Mouse (Mus musculus) cerebellum, adult (tissue): Measurements from ENCODE around the gene Ksr1.

Experiments
- ATAC-seq: cut with Nextera tagmentation; 2 replicates; pipeline ENCODE4 v1.9.2; 2017; ENCODE audit warnings: mild to moderate bottlenecking, moderate library complexity, mixed read lengths; ENCODE audit not compliant: insufficient number of reproducible peaks, low FRiP score, low TSS enrichment

Ksr1 gene

DNA sequence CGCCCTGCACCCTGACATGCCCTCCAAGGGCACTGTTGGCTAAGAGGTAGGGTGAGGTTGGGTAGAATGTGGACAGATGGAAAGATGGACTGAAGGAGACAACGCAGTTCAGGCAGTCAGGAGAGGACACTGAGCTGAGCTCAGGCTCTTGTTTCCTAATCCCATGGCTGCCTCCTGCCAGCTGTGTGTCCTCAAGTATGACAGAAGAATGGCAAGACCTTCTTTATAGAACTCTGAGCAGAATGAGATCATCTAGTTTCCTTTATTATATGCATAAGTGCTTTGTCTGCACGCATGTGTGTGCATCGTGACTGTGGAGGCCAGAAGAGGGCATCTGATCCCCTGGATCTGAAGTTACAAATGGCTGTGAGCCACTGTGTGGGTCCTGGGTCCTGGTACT, 72.6 kb downstream of the Ksr1 start:
- no peak for ATAC-seq

DNA sequence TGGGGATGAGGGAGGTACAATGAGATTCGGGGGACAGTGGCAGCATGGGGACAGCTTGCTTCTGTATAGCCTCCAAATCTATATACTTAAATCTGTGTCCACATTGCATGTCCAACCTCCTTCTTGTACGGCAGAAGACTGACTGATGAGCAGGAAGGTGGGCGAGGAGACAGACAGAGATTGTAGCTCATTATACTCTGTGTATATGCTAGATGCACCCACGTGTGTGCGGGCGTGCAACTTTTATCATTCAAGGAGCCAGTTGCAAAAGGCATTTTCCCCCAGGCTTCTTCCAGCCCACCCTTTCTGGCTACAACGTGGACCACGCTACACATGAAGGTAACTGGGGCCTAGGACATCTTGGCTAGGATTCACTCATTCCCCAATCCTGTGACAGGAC, 74.1 kb downstream of the Ksr1 start:
- ATAC-seq, result no peak

DNA sequence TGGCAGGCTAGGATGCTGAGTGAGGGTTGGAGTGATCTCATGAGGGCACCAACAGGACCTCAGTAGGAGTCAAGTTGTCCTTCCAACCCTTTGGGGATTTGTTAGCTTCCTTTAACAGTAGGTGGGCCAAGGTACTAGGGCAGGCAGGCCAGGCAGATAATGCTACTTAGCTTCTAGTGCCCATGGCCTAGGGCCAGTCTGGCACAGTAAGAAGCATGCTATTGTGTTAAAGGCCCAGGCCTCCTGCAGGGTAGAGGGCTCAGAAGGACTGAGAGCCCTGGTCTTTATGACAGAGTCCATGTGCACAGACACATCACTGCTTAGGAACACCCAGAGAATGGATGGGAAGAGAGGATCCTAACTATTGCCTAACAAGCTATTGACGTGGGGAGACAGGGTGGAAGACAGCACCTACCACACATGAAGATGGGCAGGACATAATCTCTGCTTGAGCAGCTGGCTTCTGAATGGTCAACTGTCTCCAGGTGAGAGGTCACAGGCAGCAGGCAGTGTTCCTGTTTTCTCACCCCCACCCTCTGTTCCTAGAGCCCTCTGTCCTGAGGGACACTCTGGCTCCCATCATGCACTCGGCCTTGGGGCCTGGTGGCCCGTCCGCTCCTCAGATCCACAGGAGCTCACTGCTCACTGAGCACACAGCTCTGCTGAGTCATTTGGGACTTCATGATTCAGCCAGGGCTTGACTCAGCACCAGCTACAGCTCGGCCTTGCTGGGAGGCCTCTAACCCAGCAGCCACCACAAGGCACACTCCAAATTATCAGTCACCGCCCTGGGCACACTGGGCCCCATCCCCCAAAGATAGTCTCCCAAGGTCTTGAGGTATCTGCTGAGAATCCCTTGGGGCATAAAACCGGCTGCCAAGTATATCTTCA, 74.9 kb downstream of the Ksr1 start:
- no peak for ATAC-seq

DNA sequence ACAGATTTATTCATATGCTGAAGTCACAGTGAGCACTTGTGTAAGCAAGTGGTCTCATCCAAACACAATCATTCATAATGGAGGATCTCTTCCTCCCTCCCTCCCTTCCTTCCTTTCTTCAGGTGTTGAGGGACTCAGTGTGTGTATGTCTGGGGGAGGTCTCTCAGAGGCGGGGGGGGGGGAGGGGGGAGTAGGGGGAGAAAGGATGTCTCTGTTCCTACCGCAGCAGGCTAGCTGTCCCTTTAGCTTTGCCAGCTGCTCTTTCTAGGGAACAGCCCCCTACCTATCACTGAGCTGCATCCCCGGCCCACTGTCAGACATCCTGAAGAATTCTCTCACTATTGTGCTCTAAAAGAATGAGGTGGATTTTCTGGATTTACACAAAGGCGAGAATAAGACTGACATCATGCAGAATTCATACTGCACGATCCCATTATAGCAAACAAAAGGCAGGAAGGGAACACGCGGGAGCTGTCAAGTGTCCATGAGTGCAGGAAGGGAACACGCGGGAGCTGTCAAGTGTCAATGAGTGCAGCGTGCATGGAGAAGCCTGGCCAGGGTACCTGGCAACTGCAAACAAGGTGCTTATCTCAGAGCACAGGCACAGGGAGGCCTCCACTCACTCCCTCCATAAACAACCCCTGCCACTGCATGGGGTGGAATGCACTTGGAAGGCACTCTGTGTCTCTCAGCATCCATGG, 76.6 kb downstream of the Ksr1 start:
- ATAC-seq, result no peak

DNA sequence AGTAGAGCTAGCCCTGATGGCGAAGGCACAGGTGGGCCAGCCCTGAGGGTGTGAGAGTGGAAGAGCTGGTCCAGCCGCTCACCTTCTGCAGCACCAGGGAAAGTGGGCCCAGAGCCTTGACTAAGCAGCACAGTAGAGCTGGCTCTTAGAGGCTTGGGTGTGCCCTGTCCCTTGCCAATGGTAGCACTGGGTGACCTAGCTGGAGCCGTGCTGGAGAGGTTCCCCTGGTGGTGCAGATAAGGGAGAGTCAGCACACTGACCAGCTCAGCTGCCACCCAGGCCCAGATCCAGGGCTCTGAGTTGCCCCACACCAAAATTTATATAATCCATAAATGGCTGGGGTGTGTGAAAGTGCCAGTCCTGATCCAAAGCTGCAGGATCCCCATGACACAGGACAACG, 79.0 kb downstream of the Ksr1 start:
- ATAC-seq, result no peak

DNA sequence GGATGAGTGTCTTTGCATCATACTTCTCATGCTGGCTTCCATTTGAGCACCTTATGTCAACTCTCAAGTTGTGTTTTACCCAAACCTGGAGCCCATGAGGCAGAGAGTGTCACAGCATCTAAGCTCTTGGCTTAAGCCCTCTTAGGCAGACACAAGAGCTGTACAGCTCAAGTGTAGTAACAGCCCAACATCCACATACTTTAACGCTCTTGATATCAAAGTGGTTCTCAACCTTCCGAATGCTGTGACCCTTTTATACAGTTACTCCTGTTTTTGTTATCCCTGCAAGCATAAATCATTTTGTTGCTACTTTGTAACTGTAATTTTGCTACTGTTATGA, 80.0 kb downstream of the Ksr1 start:
- ATAC-seq, result no peak

DNA sequence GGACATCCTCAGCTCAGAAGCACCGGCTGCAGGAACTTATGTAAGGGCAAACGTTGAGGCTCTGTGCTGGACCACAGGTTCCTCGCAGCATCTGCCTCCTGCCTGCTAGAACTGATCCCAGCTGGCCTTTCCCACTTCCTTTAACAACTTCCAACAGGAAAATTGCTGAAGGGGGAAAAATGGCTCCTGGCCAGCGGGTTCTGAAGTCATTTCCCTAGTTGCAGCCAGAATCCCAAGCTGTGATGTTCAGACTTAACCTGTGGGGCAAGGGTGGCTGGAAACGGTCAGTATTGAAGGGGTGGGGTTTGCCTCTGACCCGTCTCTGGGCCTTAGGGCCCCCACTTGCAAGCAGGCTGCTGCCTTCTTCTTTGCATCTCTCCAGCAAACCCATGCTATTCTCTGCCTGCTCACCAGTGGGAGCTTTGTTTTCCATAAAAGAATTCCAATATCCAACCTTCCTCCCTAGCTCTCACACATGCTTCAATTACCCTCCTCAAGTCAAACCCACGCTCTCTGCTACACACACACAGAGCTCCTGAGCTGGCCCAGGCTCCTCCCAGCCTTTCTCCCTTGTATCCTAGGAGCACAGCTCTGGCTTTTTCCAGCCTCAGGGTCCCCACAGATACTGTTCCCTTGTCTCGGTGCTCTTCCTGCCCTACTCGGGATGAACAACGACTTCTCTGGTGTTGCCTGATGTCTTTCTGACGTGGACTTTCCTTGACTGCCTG, 80.6 kb downstream of the Ksr1 start:
- no peak for ATAC-seq

DNA sequence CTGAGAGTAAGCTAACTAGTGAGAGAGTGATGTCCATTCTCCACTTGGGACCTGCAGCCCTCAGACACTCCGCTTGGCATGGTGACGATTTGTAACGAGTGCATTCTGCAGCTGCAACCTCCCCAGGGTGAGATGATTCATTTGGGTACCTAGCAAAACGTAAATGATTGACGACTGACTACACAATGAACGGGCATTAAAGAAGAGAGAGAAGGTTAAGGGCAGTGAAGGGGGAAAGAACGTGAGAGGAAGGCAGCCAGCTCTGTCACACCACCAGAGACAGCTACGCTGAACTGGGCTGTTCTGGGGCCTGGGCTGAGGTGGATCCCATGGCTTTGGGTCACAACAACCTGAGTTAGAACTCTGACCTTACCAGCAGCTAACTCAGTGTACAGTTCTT, 81.9 kb downstream of the Ksr1 start:
- ATAC-seq, result no peak

DNA sequence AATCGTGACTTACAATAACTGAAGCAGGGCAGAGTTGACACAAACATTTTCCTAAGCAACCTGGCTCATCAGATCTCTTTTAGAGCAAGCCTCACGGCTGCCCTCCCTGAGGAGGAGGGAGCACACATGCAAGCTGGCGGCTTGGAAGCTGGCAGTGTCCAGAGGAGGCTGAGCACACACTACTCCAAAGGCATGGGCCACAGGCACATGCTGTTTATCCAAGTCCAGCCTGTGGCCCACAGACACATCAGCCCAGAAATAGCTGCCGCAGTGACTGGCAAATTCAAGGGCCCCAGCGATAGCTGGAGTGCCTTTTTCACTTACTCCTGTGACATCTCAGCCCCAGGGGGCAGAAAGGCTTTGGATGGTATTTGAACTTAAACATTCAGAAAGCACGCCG, 82.6 kb downstream of the Ksr1 start:
- ATAC-seq, result no peak

DNA sequence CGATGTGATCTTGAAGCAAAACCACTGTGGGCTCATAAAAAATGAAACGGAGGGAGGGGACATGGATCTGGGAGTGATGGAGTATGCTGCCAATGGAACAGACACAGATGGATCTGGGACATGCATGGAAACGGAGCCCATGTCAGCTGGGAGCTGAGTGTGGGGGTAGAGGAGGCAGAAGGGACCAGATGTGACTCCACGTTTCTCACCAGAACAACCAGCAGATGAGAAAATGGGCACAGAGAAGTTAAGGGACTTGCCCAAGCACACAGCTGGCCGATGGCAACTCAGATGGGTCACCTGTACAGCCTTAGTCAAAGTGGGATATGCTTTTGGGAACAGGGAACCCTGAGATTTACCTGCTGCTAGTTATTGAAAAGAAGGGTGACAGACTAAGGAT, 83.3 kb downstream of the Ksr1 start:
- ATAC-seq, result no peak

DNA sequence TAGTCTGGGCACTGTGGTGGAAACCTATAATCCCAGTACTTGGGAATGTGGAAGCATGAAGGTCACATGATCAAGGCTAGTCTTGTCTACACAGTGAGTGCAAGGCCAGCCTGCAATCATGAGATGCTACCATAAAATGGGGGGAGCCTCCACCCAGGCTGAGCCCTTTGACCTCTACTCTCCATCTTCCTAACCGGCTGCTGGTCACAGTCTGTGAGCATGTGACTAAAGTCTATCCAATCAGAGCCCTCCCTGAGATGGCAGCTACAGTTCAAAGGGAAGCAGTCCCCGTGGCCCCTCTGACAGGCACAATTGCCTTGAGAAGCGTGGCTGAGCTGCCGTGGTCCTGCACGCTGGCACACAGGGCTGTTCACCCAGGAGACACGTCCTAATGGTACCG, 84.4 kb downstream of the Ksr1 start:
- no peak for ATAC-seq

DNA sequence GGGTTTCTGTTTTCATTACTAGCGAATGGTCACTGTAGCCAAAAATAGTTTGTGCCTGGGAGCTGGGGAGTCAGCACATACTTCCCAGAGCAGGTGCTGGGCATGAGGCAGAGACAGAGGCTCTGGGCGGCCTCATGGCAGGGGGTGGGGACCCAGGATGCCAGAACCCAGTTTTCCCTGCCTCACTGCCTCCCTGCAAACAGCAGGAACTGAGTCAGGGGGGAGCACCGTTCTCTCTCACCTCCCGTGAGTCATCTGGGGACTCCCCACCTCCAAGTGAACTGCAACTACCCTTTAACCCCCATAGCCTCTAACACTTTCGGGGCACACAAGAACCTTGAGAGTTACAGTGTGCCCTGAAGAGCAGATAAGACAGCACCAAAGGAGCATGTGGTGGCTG, 86.4 kb downstream of the Ksr1 start:
- no peak for ATAC-seq

DNA sequence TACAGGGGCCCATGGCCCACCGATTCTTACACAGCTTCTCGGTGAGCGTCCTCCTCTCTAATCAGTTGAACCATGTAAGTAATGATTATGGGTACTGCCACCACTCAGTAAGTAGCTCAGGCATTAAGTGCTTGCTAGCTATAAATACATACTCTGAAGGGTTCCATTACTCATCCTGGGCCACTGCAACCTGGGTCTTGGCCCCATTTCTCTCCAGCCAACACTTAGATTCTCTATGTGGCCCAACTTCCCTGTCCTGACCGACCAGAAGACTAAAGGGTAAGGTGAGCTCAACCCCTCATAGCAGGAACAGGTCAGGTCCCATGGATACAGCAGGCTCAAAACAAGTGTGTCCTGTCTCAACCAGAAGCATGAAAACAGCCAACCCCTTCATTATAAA, 87.1 kb downstream of the Ksr1 start:
- no peak for ATAC-seq

DNA sequence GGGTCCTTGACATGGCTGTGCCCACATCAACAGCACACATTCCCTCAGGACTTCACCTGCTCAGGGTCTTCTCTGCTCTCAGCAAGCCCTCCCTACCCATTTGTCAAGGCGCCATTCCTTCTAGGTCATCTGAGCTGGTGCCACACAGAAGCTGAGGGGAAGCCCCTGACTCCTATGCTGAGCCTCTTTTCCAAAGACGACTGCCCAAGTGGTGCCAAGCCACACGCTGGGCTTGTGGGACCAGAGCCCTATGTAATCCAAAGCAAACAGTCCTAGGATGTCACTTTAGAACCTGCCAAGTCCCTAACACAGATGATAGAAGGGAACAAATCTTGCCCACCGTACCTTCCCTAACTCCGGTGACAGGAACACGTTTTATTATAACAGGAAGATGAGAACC, 87.6 kb downstream of the Ksr1 start:
- no peak for ATAC-seq

DNA sequence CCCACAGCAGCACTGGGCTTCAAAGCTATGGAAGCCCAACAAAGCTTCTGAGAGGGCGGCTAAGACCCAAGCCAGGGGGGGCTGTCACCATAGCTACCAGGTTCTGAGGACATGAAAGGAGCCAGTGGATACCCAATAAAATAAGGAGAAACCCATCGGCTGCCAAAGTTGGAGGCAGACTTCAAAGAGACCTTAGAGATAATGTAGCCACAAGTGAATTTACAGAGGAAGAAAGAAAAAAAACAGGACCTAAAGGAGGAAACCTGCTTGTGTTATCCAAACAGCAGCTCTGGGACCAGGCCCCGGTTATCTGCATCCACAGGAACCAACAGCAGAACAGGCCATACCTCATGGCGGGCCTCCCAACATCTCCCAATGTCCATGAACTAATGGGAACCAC, 88.4 kb downstream of the Ksr1 start:
- ATAC-seq, result no peak

DNA sequence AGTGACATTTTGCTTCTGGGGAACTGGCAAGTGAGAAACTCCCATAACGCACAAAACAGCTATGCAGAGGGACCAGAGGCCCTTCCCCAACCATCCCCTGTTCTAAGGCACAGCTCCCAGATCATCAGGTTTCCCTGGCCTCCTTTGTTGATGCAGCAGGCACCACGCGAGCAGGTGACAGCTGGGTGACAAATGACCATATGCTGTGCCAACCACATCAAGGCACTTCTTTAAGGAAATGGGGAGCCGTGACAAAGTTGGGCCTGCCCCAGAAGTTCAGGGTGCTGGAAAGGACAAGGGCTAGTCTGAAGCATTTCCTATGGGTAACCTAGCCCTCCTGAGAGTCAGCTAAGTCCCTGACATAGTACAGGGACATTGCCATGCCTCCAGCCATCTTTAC, 89.3 kb downstream of the Ksr1 start:
- no peak for ATAC-seq

DNA sequence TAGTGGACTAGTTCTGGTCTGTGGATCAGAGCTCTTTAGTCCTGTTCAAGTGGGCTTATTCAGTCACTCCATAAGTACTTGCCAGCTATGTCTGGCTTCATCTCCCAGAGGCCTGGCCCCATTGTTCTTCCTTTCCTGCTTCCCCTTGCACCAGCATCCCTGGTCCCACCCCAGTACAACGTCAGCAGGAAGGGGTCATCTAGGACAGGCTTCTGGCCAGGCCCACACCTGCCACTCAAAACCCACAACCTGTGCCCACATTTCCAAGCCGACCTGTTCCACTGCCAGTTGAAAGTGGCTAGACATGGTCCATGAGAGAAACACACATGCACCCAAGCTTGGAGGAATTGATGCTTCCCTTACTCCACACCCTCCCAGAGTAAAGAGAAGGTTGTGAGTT, 90.2 kb downstream of the Ksr1 start:
- ATAC-seq, result no peak

DNA sequence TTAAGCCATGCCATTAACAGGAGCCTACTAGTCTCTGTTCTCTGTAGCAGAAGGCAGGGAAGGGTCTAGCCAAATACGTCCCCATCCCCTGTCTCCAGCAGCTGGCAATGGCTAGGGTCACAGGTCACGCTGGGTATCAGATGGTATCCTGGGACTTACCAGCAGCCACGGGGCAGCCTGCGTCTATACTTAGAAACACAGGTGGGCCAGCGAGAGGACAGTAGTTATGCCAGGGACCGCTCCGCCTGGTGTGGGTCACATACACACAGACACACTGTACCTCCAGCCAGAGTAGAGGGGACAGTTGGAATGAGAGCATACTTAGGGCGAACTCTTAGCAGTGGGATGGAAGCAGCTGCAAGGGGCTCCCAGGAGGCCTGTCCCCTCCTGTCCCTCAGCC, 91.0 kb downstream of the Ksr1 start:
- no peak for ATAC-seq

DNA sequence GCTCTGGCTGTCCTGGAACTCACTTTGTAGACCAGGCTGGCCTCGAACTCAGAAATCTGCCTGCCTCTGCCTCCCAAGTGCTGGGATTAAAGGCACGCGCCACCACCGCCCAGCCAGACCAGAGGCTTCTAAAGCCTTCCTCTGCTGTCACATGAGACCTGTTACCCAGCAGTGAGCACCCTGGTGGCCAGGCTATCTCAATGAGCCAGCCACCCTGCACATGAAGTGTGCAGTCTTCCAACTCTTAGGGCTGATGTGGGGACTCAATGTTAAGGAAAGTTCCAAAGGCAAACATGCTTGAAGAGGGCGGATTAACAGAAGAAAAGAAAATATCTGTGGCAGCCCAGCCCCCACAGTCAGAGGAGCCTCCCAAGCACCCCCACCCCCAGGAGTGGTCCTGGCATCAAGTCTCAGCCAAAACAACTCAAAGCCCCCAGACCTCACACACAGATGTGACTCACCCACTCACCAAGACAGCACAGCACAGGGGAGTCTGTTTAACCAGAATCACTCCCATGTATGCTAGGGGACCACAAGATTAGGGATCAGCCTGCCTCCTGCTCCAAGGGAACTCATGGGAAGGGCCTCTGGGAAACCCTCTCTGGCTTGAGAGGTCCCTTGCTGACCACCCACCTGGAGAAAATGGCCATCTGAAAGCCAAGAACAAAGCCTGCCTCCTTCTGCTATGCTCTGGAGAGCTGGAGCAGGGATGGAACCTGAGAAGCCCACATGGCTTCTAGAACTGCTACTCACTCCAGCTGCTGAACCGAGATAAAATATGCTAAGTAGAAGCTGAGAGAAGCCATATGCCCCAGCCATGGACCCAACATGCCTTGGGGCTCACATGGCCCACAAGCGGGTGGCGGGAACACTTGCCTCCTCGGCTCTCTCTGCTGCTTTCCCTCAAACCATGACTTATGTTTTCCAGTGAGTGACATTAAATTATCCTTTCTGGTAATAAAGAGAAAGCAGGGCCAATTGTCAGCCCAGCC, 91.8 kb downstream of the Ksr1 start:
- ATAC-seq, result no peak

DNA sequence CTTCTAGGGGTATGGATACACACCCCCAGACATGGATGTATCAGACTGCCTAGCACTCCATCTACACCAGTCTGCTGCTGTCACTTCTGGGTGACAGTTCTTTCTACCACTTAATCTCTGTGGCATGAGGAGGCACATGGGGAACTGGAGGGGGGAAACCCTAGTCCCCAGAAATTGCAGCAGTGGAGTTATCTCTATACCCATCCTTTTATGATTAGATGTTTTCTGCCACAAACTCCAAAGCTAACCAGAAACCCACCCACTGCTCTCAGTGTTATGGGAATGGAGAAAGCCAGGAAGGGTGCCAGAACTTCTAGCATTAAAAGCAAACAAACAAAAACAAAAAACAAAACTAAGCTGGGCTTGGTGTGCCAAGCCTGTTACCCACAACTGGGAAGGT, 92.8 kb downstream of the Ksr1 start:
- no peak for ATAC-seq
